Mouse (Mus musculus) lung, postnatal 0 days (tissue): Measurements from ENCODE around the gene Rfx5.
A peak's percentile ranks its signal among the peaks of the same experiment; 100 is the strongest.

Source experiments
- CTCF ChIP-seq: IDR thresholded peaks from 2 replicates; pipeline ENCODE4 v1.5.1; 2016; ENCODE audit warnings: antibody characterized with exemption, mild to moderate bottlenecking
- EP300 ChIP-seq: IDR thresholded peaks from 2 replicates; pipeline ENCODE4 v1.6.1; 2016; ENCODE audit warnings: antibody characterized with exemption, mild to moderate bottlenecking, control low read depth

DNA sequence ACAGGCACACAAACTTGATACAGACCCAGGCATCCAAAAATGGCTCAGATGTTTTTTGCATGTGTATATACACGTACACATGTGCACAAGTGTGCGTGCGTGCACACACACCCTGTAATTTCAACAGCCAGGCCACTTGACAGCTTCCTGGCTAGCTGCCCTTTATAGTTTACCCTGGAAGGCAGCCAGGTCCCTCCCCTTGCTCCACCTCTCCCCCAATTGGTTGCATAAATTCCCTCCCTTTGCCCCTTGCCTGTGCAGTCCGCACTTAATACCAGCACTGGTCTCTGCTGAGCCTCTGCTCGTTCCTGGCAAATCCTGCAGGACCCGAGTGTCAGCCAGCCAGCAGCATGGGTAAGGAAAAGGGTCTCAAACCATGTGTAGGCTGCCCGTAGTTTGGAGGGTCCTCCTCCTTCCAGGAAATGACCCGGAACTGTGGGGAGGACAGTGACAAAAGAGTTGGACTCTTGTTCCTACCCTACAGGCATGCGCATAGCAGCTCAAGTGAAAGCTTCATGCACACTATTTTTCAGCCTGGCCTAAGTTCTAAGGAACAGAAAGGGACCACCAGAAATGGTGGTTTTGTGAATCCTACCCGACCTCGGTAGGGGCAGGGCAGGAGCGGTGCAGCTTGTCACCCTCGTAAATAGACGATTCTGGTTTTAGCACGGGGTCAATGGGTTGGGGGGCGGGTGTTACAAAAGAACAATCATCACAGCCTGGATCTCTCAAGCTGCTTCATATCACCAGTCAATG is 20.9 kb upstream of the Rfx5 start, which contains the start of gene Selenbp1:
- TF ChIP-seq CTCF (no peak), EP300 (peak; percentile 97)
